Mouse (Mus musculus): ENCODE measurements around the gene Dclre1c. TPM values are rescaled to one million over a fixed set of nuclear protein-coding genes. Genes with fewer than 3 reads are reported as not detected.

The Dclre1c gene
- polyA plus RNA-seq, 1 experiment from 2014 or later: 5.8 TPM

DNA sequence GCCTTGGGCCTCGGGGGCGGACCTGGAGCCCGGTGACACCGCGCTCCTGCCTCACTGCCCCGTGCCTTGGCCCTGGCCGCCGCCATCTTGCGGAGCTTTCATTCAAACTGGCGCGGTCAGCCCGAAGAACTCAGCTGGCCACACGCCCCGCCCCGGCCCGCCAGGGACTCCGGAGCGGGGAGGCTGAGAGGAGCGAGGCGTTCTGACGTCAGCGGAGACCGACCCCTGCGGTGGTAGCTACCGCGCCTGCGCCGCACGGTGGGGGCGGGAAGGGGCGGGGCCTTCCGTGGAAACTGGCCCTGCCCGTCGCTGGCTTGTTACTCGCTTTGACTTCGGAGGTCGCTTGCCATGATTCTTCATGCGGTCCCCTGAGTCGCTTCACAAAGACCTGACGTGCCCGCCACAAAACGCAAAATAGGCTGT, 50.9 kb downstream of the Dclre1c start, which contains the start of gene Suv39h2:
Gene Suv39h2 (minus strand): TSS at position 171 of the 423 bp plus-strand sequence.
- 0 out of 4 replicates have a peak, but pooled peaks cover 0 to 10% of the 10 kb centered on the region in 2 experiments for H3K4me1 ChIP-seq (ENCODE audit: control insufficient read depth in 2 of 2, insufficient read depth in 2 of 2, low read length in 2 of 2)
- H3K4me2 ChIP-seq (ENCODE audit: low read length): peak within 1 kb of the TSS; percentile 76
- peaks cover 3% of the 10 kb centered on the region; the same call in 1 of the 2 replicates for H3K36me3 ChIP-seq (ENCODE audit: control insufficient read depth, insufficient read depth, low read length)
- H3K4me3 ChIP-seq (ENCODE audit: control insufficient read depth in 1 of 2, insufficient read depth in 1 of 2, low read depth in 1 of 2, low read length in 2 of 2): peak within 1 kb of the TSS; percentile 95 to 97
- H3K27ac ChIP-seq (replicated peaks in 1 of 2; ENCODE audit: control insufficient read depth in 1 of 2, insufficient read depth in 1 of 2, low read depth in 2 of 2, low read length in 2 of 2): peak within 1 kb of the TSS; percentile 81 to 86
- H3K9me3 ChIP-seq (ENCODE audit: control insufficient read depth, low read length): no peaks in the 10 kb centered on the region
- WGBS: under 1% methylated on average over 42 of the region's 42 CpGs
- peak; percentile 98 for ATAC-seq (ENCODE audit: insufficient number of reproducible peaks, insufficient read depth, low FRiP score, low read depth)
- H3K9ac ChIP-seq (ENCODE audit: low read length): peak within 1 kb of the TSS; percentile 83
- no peaks in the 10 kb centered on the region for H3K27me3 ChIP-seq (ENCODE audit: control insufficient read depth, insufficient read depth, low read length)

DNA sequence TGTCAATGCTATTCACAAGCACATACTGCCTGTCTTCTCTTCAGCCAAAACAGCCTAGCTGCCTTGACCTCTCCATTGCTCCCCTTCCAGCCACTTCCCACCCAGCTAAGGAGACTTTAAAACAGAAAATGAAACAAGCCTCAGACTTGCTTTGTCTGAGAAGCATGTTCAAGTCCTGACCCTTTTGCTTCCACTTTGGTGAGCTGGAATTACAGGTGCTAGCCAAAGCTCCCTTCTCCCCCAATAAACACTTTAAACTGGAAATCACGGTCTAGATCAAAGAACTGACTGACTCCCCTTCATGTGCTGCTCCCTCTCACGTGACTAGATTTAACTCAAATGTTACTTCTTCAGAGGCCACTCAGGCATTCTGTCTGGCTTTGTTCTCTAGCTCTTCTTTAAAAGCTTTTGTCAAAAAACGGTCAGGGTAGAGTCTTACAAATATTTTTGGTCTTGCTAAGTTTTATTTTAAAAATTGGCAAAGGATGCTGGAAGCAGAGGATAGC, 51.9 kb downstream of the Dclre1c start:
- WGBS: 66% methylated on average over 3 of the region's 3 CpGs
- no peak overlapping the region; a peak in 1 of 4 replicates for H3K4me3 ChIP-seq (ENCODE audit: control insufficient read depth in 1 of 2, insufficient read depth in 1 of 2, low read depth in 1 of 2, low read length in 2 of 2)
- ATAC-seq (ENCODE audit: insufficient number of reproducible peaks, insufficient read depth, low FRiP score, low read depth): no peak

DNA sequence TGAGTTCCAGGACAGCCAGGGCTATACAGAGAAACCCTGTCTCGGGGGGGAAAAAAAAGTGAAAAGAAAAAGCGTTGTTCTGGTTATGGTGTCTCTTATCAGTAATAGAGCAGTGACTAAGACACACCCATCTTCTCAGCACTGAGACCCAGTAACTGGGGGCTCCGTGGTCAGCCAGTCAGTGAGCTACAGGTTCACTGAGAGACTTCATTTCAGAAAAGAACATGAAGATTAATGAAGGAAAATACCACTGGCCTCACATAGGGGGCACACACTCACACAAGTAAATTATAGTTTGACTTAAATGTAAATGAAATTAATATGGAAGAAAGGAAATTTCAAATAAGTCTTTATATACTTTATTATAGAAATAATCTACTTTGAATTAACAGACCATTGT, 56.3 kb downstream of the Dclre1c start:
- 77% methylated on average over 3 of the region's 3 CpGs for WGBS
- ATAC-seq (ENCODE audit: insufficient number of reproducible peaks, insufficient read depth, low FRiP score, low read depth): no peak
- no peak overlapping the region for H3K4me2 ChIP-seq (ENCODE audit: low read length)
- H3K9me3 ChIP-seq (ENCODE audit: control insufficient read depth, low read length): no peaks in the 10 kb centered on the region
- H3K4me1 ChIP-seq (ENCODE audit: control insufficient read depth in 2 of 2, insufficient read depth in 2 of 2, low read length in 2 of 2): no peaks in the 10 kb centered on the region
- H3K9ac ChIP-seq (ENCODE audit: low read length): no peak overlapping the region
- no peak overlapping the region for H3K27ac ChIP-seq (replicated peaks in 1 of 2; ENCODE audit: control insufficient read depth in 1 of 2, insufficient read depth in 1 of 2, low read depth in 2 of 2, low read length in 2 of 2)
- no peaks in the 10 kb centered on the region for H3K27me3 ChIP-seq (ENCODE audit: control insufficient read depth, insufficient read depth, low read length)
- no peak overlapping the region for H3K4me3 ChIP-seq (ENCODE audit: control insufficient read depth in 1 of 2, insufficient read depth in 1 of 2, low read depth in 1 of 2, low read length in 2 of 2)
- H3K36me3 ChIP-seq (ENCODE audit: control insufficient read depth, insufficient read depth, low read length): no peaks in the 10 kb centered on the region

More for the DNA sequence above, 51.9 kb downstream of the Dclre1c start:
- Histone ChIP-seq H3K4me2 (ENCODE audit: low read length) (peak overlapping the region; percentile 76), H3K4me1 (ENCODE audit: control insufficient read depth in 2 of 2, insufficient read depth in 2 of 2, low read length in 2 of 2) (0 out of 4 replicates have a peak, but pooled peaks cover 0 to 10% of the 10 kb centered on the region in 2 experiments), H3K9me3 (ENCODE audit: control insufficient read depth, low read length) (no peaks in the 10 kb centered on the region), H3K27ac (replicated peaks in 1 of 2; ENCODE audit: control insufficient read depth in 1 of 2, insufficient read depth in 1 of 2, low read depth in 2 of 2, low read length in 2 of 2) (no peak overlapping the region), H3K27me3 (ENCODE audit: control insufficient read depth, insufficient read depth, low read length) (no peaks in the 10 kb centered on the region), H3K9ac (ENCODE audit: low read length) (no peak overlapping the region), H3K36me3 (ENCODE audit: control insufficient read depth, insufficient read depth, low read length) (peaks cover 2% of the 10 kb centered on the region; the same call in 1 of the 2 replicates)

DNA sequence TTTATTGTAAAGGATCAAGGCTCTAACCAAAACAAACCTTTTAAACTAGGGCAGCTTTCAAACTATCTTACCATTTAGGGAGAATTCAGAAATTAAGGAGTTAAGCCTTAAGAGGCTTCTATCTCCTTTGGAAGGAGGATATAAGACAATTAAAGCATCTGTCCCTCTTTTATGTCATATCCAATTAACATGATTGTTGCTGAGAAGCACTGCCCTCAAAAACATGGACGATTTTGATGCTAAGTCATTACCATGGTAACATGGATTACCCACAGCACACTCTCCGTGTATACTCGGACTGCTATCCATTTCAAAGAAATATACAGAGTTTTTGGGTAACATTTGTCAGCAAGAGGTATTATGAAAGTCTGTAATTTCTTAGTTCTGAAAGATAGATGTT, 65.9 kb downstream of the Dclre1c start:
- Histone ChIP-seq H3K27ac (replicated peaks in 1 of 2; ENCODE audit: control insufficient read depth in 1 of 2, insufficient read depth in 1 of 2, low read depth in 2 of 2, low read length in 2 of 2) (no peak overlapping the region), H3K9me3 (ENCODE audit: control insufficient read depth, low read length) (no peaks in the 10 kb centered on the region), H3K4me1 (ENCODE audit: control insufficient read depth in 2 of 2, insufficient read depth in 2 of 2, low read length in 2 of 2) (no peaks in the 10 kb centered on the region), H3K4me3 (ENCODE audit: control insufficient read depth in 1 of 2, insufficient read depth in 1 of 2, low read depth in 1 of 2, low read length in 2 of 2) (no peak overlapping the region), H3K27me3 (ENCODE audit: control insufficient read depth, insufficient read depth, low read length) (no peaks in the 10 kb centered on the region), H3K4me2 (ENCODE audit: low read length) (no peak overlapping the region), H3K36me3 (ENCODE audit: control insufficient read depth, insufficient read depth, low read length) (peaks cover 54% of the 10 kb centered on the region), H3K9ac (ENCODE audit: low read length) (no peak overlapping the region)
- 83% methylated on average over 3 of the region's 3 CpGs for WGBS
- ATAC-seq (ENCODE audit: insufficient number of reproducible peaks, insufficient read depth, low FRiP score, low read depth): no peak

DNA sequence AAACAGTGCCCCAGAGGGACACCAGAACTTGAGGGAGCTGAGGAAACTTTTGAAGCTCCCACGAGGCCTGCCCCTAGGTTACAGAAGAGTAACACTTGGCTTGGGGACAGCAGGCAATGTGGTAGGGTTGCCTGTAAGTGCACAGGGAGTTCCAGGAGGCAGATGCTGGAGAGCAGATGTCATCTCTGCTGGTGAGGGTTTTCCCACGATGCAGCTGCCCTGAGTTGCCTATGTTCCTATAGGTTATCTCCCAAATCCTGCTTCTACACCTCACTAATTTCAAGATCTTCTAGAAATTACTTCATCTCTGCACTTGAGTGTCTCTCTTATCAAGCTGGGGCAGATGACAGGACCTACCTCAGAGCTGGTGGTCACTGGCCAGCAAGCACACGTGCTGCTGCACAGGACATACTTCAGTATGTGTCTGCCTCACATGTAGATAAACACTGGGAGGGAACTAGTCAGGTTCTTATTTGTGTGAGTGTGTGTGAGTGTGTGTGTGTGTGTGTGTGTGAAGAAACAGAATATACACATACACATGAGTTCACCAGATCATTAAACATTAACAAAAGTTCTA, 70.0 kb downstream of the Dclre1c start:
- Histone ChIP-seq H3K4me3 (ENCODE audit: control insufficient read depth in 1 of 2, insufficient read depth in 1 of 2, low read depth in 1 of 2, low read length in 2 of 2) (no peak overlapping the region), H3K36me3 (ENCODE audit: control insufficient read depth, insufficient read depth, low read length) (peaks cover 88% of the 10 kb centered on the region), H3K27me3 (ENCODE audit: control insufficient read depth, insufficient read depth, low read length) (no peaks in the 10 kb centered on the region), H3K9me3 (ENCODE audit: control insufficient read depth, low read length) (no peaks in the 10 kb centered on the region), H3K4me2 (ENCODE audit: low read length) (no peak overlapping the region), H3K27ac (replicated peaks in 1 of 2; ENCODE audit: control insufficient read depth in 1 of 2, insufficient read depth in 1 of 2, low read depth in 2 of 2, low read length in 2 of 2) (no peak overlapping the region), H3K9ac (ENCODE audit: low read length) (no peak overlapping the region), H3K4me1 (ENCODE audit: control insufficient read depth in 2 of 2, insufficient read depth in 2 of 2, low read length in 2 of 2) (no peaks in the 10 kb centered on the region)
- whole genome bisulfite sequencing: 78% methylated on average over 3 of the region's 3 CpGs
- ATAC-seq (ENCODE audit: insufficient number of reproducible peaks, insufficient read depth, low FRiP score, low read depth): no peak

DNA sequence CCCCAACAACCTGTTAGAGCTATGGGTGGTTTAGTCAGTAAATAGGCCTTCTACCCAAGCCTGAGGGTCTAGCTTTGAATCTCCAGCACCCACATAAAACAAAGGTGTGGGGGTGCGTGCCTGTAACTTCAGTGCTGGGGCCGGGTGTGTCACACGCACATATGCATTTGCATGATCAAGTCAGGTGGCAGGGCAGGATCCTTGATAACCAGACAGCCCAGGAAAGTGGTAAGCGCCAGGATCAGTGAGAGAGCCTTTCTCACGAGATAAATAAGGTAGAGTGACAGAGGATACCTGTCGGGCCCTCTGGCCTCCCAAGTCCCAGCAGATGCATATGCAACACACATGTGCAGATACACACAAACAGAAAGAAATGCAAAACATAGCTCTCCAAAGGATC, 75.6 kb downstream of the Dclre1c start:
- no peak overlapping the region for H3K9ac ChIP-seq (ENCODE audit: low read length)
- peaks cover 81% of the 10 kb centered on the region for H3K36me3 ChIP-seq (ENCODE audit: control insufficient read depth, insufficient read depth, low read length)
- H3K9me3 ChIP-seq (ENCODE audit: control insufficient read depth, low read length): no peaks in the 10 kb centered on the region
- no peaks in the 10 kb centered on the region for H3K4me1 ChIP-seq (ENCODE audit: control insufficient read depth in 2 of 2, insufficient read depth in 2 of 2, low read length in 2 of 2)
- H3K4me3 ChIP-seq (ENCODE audit: control insufficient read depth in 1 of 2, insufficient read depth in 1 of 2, low read depth in 1 of 2, low read length in 2 of 2): no peak overlapping the region
- no peak overlapping the region for H3K27ac ChIP-seq (replicated peaks in 1 of 2; ENCODE audit: control insufficient read depth in 1 of 2, insufficient read depth in 1 of 2, low read depth in 2 of 2, low read length in 2 of 2)
- no peaks in the 10 kb centered on the region for H3K27me3 ChIP-seq (ENCODE audit: control insufficient read depth, insufficient read depth, low read length)
- no peak for ATAC-seq (ENCODE audit: insufficient number of reproducible peaks, insufficient read depth, low FRiP score, low read depth)
- WGBS: 87% methylated on average over 6 of the region's 6 CpGs
- H3K4me2 ChIP-seq (ENCODE audit: low read length): no peak overlapping the region

DNA sequence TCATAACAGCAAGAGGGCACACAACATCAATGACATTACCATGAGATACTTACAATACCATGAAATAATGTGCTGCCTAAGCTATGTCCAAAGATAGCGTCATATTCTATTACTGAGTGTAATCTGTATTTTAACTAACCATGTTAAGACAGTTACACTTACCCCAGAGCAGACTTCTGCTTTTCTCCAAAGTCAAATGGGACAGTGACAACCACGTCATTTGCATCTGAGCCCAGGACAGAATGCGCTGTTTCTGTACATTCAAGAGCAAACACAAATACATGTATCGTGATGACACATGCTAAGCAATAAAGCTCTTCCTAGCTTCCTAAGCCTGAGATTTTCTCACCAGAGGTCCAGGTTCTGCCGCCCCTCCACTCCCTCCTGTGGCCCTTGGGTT, 77.0 kb downstream of the Dclre1c start:
- ATAC-seq (ENCODE audit: insufficient number of reproducible peaks, insufficient read depth, low FRiP score, low read depth): no peak
- WGBS: 91% methylated on average over 5 of the region's 5 CpGs
- Histone ChIP-seq H3K9ac (ENCODE audit: low read length) (no peak overlapping the region), H3K9me3 (ENCODE audit: control insufficient read depth, low read length) (no peaks in the 10 kb centered on the region), H3K4me2 (ENCODE audit: low read length) (no peak overlapping the region), H3K4me3 (ENCODE audit: control insufficient read depth in 1 of 2, insufficient read depth in 1 of 2, low read depth in 1 of 2, low read length in 2 of 2) (no peak overlapping the region), H3K4me1 (ENCODE audit: control insufficient read depth in 2 of 2, insufficient read depth in 2 of 2, low read length in 2 of 2) (no peaks in the 10 kb centered on the region), H3K27ac (replicated peaks in 1 of 2; ENCODE audit: control insufficient read depth in 1 of 2, insufficient read depth in 1 of 2, low read depth in 2 of 2, low read length in 2 of 2) (no peak overlapping the region), H3K27me3 (ENCODE audit: control insufficient read depth, insufficient read depth, low read length) (no peaks in the 10 kb centered on the region), H3K36me3 (ENCODE audit: control insufficient read depth, insufficient read depth, low read length) (peaks cover 79% of the 10 kb centered on the region)
